Mouse (Mus musculus) bone marrow macrophage, adult 2 months (primary cell): Measurements from ENCODE around the gene Ephb6.

ENCODE experiments used
- CTCF ChIP-seq: IDR thresholded peaks from 2 replicates; pipeline ENCODE4 v1.5.1; 2012; ENCODE audit warnings: low read depth, mild to moderate bottlenecking, low read length, moderate library complexity
- POLR2A ChIP-seq: IDR thresholded peaks from 2 replicates; pipeline ENCODE4 v1.6.1; 2012; ENCODE audit warnings: mild to moderate bottlenecking, low read depth, low read length, borderline replicate concordance

- TF ChIP-seq POLR2A (no peak), CTCF (no peak)
These were observed 30.9 kb downstream of the Ephb6 start, which contains the start of gene Trpv6 for GRCm38 (mm10) chr6:41636178-41636577.
